Mouse (Mus musculus) limb, embryonic 12.5 days (tissue): ENCODE measurements at regions not wholly inside any gene's neighbourhood (a gene's known extent, or its start where the extent isn't known, plus 50 kb on each side); places are given as distances from the start of the nearest gene placed in this dataset.
"Not testable (repeated sequence)": the region's sequence is repeated elsewhere in the genome, so short reads cannot be mapped to it uniquely, and the experiment has no call there.

ENCODE experiments used
- ATAC-seq: fragments of 200-750 bp; cut with Nextera tagmentation; 2 replicates; pipeline ENCODE4 v1.8.0; 2017; ENCODE audit warnings: low read depth, moderate TSS enrichment; ENCODE audit not compliant: insufficient number of reproducible peaks, insufficient read depth, low FRiP score, low TSS enrichment
- H3K27ac ChIP-seq: fragments of 300-500 bp; sonication (generic); 2 replicates; pipeline ENCODE4 v1.5.1; 2016; ENCODE audit warnings: mild to moderate bottlenecking, moderate library complexity
- H3K27me3 ChIP-seq: fragments of 300-500 bp; sonication (generic); 2 replicates; pipeline ENCODE4 v1.6.1; 2016; ENCODE audit warnings: mild to moderate bottlenecking, moderate library complexity
- H3K36me3 ChIP-seq: fragments of 300-500 bp; sonication (generic); 2 replicates; pipeline ENCODE4 v1.6.1; 2016; ENCODE audit warnings: mild to moderate bottlenecking, moderate library complexity
- H3K4me1 ChIP-seq: fragments of 300-500 bp; sonication (generic); replicated peaks from 2 replicates; pipeline ENCODE4 v1.6.1; 2016
- H3K4me2 ChIP-seq: fragments of 300-500 bp; sonication (generic); 2 replicates; pipeline ENCODE4 v1.6.1; 2016; ENCODE audit warnings: mild to moderate bottlenecking, moderate library complexity
- H3K4me3 ChIP-seq: fragments of 300-500 bp; sonication (generic); replicated peaks from 2 replicates; pipeline ENCODE4 v1.5.1; 2016; ENCODE audit warnings: mild to moderate bottlenecking
- H3K9ac ChIP-seq: fragments of 300-500 bp; sonication (generic); replicated peaks from 2 replicates; pipeline ENCODE4 v1.6.1; 2016; ENCODE audit warnings: mild to moderate bottlenecking, moderate library complexity
- H3K9me3 ChIP-seq: fragments of 300-500 bp; sonication (generic); 2 replicates; pipeline ENCODE4 v1.6.1; 2016; ENCODE audit warnings: mild to moderate bottlenecking, moderate library complexity
- WGBS: fragments of 180-500 bp; shearing (Covaris S2); methylation state at CpG from one replicate; pipeline ENCODE4 v1.1.7; 2016; 5-methylcytosine and 5-hydroxymethylcytosine counted together

DNA sequence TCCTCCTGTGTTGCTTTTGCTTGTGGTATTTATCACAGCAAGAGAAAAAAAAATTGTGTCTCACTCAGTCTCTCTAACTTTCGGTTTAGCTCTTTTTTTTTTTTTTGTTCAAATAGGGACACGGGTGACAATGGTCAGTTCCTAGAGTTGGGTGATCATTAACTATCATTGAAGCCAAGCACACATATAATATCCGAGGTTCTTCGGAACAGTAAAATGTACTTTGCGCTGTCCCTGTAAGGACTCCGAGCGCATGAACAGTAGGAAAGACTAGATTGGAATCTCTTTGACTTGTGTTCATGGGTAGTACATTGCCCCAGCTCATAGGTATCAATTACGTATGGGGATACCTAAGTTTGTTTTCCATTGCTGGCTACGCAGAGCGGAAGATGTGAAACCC lies 479.7 kb upstream of the Slc35b3 start:
- no peak for ATAC-seq
- no peak overlapping the region for H3K9ac ChIP-seq
- no peak overlapping the region for H3K27ac ChIP-seq
- 93% methylated on average over 10 of the region's 10 CpGs for WGBS
- no peaks in the 10 kb centered on the region for H3K9me3 ChIP-seq
- H3K4me1 ChIP-seq: no peaks in the 10 kb centered on the region
- no peaks in the 10 kb centered on the region for H3K36me3 ChIP-seq
- H3K27me3 ChIP-seq: peaks cover 11% of the 10 kb centered on the region
- H3K4me3 ChIP-seq: no peak overlapping the region
- H3K4me2 ChIP-seq: no peak overlapping the region

DNA sequence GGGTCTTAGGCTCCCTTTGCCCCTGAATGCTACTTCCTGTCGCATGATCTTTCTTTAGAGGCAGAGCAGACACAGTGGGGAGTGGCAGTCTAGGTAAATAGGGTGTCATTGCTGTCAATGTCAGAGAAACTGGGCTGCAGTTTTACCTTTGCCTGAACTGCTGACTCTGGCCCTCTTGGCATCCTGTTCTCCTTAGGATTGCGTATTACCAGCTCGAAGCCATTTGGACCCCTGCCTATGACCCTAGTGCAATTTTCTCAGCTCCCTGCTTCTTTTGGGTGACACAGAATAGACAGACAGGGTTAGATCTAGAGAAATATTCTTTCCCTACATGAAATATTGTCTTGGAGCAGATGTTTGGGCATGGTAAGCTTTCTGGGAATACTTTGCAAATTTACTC lies 467.3 kb upstream of the Slc35b3 start:
- Histone ChIP-seq H3K27ac (no peak overlapping the region), H3K9me3 (no peaks in the 10 kb centered on the region), H3K36me3 (no peaks in the 10 kb centered on the region), H3K9ac (no peak overlapping the region), H3K4me2 (no peak overlapping the region), H3K27me3 (peaks cover 5% of the 10 kb centered on the region; the same call in 1 of the 2 replicates), H3K4me3 (no peak overlapping the region), H3K4me1 (no peaks in the 10 kb centered on the region)
- no peak for ATAC-seq
- WGBS: 79% methylated on average over 3 of the region's 3 CpGs

DNA sequence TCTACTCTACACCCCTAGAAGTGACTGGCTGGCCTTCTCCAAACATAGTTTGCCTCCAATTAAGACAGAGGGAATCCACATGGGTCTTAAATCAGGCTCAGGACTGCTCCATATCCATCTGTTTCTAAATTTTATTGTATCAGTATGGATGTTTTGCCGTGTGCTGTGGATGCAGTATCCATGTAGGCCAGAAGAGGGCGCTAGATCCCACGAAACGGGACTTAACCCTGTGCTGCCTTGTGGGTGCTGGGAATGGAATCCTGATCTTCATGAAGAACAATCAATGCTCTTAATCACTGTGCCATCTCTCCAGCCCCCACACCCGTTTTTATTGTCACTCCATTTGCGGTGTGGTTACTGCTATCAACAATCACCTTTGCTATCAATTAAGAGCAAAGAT lies 465.3 kb upstream of the Slc35b3 start:
- ATAC-seq: no peak
- Histone ChIP-seq H3K27me3 (no peaks in the 10 kb centered on the region), H3K4me2 (no peak overlapping the region), H3K36me3 (no peaks in the 10 kb centered on the region), H3K9me3 (no peaks in the 10 kb centered on the region), H3K9ac (no peak overlapping the region), H3K27ac (no peak overlapping the region), H3K4me3 (no peak overlapping the region), H3K4me1 (no peaks in the 10 kb centered on the region)
- 64% methylated on average over 6 of the region's 6 CpGs for WGBS

DNA sequence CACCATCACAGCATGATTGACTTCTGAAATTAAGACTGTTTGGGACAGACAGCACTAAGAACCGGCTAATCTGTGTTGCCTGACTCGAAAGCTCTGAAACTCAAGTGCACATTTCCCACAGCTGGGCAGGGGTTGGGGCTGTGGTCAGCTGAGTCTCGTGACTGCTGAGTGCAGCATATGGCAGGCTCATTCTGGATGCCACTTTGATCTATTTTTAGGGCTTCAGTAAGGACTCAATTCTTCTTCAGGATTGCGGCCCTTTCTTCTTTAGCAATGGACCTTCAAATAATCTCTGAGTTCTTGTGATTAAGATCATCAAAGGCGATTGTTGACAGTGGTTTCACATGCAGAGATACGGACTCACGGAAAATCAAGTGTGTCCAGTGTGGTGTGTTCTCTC lies 457.5 kb upstream of the Slc35b3 start:
- peaks cover 6% of the 10 kb centered on the region for H3K4me1 ChIP-seq
- no peaks in the 10 kb centered on the region for H3K36me3 ChIP-seq
- H3K4me2 ChIP-seq: no peak overlapping the region
- H3K4me3 ChIP-seq: no peak overlapping the region
- no peak overlapping the region for H3K27ac ChIP-seq
- 38% methylated on average over 7 of the region's 7 CpGs for WGBS
- ATAC-seq: no peak
- peaks cover 12% of the 10 kb centered on the region for H3K27me3 ChIP-seq
- no peaks in the 10 kb centered on the region for H3K9me3 ChIP-seq
- no peak overlapping the region for H3K9ac ChIP-seq

DNA sequence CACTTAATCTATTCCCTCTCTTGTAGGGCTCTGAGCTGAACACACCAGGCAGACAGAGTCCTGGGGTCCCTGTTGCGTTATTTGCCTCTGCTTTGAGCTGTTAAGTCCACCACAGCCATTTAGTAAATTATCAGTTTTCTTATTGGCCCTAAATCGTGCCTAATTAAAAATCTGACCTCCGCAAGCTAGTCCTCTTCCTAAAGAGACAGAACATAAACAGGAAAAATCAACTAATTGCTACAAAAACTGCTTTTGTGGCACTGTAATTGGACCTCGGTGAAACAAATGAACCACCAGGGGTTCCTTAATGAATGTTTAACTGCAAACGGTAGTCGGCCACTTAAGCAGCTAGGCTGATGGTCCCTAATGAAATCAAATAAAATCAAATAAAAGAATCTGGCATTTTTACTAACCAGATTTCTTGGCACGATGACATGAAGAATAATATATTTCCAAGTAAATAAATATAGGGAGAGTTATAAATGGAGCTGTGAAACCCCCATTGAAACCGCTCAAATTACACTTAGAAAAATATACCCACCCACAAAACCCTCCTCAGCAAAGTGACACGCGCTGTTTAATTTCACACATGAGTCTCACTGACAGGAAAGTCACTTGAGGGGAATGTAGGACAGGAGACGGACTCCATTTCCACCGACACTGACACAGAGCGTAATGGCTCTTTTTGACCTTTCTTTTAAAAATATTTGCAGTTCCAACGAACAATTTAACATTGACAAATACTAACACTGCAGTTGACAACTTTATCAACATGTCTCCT lies 451.0 kb upstream of the Slc35b3 start:
- Histone ChIP-seq H3K4me2 (no peak overlapping the region), H3K36me3 (no peaks in the 10 kb centered on the region), H3K27me3 (peaks cover 23% of the 10 kb centered on the region)

DNA sequence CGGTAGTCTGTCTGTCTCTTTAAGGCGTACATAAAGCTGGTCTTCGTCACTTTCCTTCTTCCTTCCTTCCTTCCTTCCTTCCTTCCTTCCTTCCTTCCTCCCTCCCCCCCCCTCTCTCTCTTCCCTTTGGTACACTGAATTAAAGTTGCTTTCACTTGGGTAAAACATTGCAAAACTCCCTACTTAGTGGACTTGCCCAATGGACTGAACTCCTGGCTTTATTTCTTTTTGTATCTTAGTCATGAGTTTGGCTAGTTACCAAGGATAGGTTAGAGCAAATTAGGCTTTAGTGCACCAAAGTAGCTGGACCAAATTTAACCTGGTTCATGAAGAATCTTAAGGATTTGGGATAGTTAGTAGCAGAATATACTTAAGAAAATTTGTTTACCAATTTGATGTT lies 431.9 kb upstream of the Slc35b3 start:
- Histone ChIP-seq H3K9ac (no peak overlapping the region), H3K4me3 (no peak overlapping the region), H3K27ac (no peak overlapping the region), H3K4me2 (no peak overlapping the region), H3K36me3 (no peaks in the 10 kb centered on the region), H3K4me1 (no peaks in the 10 kb centered on the region), H3K27me3 (no peaks in the 10 kb centered on the region), H3K9me3 (no peaks in the 10 kb centered on the region)
- no peak for ATAC-seq
- WGBS: 86% methylated on average over 3 of the region's 3 CpGs

More for the DNA sequence above, 451.0 kb upstream of the Slc35b3 start:
- H3K4me3 ChIP-seq: no peak overlapping the region
- no peak overlapping the region for H3K9ac ChIP-seq
- ATAC-seq: no peak; the same call in 1 of the 2 replicates
- 26% methylated on average over 14 of the region's 14 CpGs for WGBS
- no peaks in the 10 kb centered on the region for H3K4me1 ChIP-seq
- no peak overlapping the region for H3K27ac ChIP-seq
- no peaks in the 10 kb centered on the region for H3K9me3 ChIP-seq

DNA sequence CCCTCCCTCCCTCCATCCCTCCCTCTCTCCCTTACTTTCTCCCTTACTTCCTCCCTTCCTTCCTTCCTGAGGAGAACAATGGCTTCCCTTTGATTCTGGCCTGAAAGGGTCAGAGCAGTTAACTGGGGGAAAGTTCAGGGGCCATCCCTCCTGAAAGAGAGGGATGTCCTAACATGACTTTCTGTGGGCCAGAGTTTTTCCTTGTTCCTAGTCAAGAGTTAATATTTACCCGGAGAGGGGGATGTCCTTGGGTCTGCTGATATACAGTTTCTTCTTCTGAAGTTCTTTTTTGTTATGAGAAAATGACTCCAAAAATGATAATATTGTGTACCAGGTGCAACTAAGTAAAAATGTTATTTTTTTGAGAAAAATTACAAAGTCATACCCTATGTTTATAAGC lies 431.5 kb upstream of the Slc35b3 start:
- H3K27me3 ChIP-seq, H3K9me3 ChIP-seq, H3K27ac ChIP-seq, H3K4me3 ChIP-seq, H3K36me3 ChIP-seq, H3K4me2 ChIP-seq, H3K9ac ChIP-seq, H3K4me1 ChIP-seq, ATAC-seq: not testable (repeated sequence)
- WGBS: 97% methylated on average over 1 of the region's 1 CpGs

DNA sequence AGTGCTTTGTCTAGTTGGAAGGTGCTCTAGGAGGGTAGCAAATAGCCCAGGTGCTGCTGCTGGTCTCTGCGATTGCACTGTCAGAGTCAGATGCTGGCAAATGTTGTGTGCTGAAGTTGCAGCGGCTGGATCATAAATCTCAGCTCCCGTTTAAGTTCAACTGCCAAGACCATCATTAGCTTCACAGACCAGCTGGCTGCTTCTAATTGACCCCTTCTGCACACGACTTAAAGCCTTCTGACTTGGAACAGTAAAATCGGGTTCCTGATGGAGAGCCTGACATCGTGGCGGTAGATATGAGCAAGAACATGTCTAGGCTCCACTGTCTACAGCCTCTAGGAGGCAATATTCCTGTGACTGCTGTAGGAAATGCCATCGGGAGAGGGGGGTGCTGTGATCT lies 416.0 kb upstream of the Slc35b3 start:
- H3K4me3 ChIP-seq: no peak overlapping the region
- no peaks in the 10 kb centered on the region for H3K27me3 ChIP-seq
- peaks cover 9% of the 10 kb centered on the region for H3K4me1 ChIP-seq
- no peaks in the 10 kb centered on the region for H3K9me3 ChIP-seq
- H3K9ac ChIP-seq: no peak overlapping the region
- no peak overlapping the region for H3K27ac ChIP-seq
- 13% methylated on average over 8 of the region's 8 CpGs for WGBS
- H3K36me3 ChIP-seq: no peaks in the 10 kb centered on the region
- no peak for ATAC-seq
- H3K4me2 ChIP-seq: peak overlapping the region; percentile 39

DNA sequence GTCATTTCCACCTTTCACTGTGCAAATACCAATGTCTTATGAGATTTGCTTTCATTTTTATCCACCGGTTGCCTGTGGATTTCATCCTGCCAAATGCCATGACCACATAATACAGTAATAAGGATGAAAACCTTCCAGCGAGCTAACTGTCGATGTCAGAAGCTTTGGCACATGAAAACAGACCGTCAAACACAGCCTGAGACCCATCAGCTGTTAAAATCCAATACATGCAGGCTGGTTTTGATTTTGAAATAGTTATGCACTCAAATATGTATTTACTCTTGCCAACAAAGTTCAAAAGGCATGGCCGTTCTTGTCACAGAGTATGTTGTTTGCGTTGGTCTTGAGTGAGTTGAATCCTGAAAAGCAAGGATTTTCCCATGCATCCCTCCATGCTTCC lies 415.6 kb upstream of the Slc35b3 start:
- Histone ChIP-seq H3K4me2 (peak overlapping the region; percentile 39), H3K36me3 (no peaks in the 10 kb centered on the region), H3K9ac (no peak overlapping the region), H3K4me1 (peaks cover 9% of the 10 kb centered on the region), H3K27ac (no peak overlapping the region), H3K9me3 (no peaks in the 10 kb centered on the region), H3K4me3 (no peak overlapping the region), H3K27me3 (no peaks in the 10 kb centered on the region)
- 69% methylated on average over 6 of the region's 6 CpGs for WGBS
- ATAC-seq: no peak

DNA sequence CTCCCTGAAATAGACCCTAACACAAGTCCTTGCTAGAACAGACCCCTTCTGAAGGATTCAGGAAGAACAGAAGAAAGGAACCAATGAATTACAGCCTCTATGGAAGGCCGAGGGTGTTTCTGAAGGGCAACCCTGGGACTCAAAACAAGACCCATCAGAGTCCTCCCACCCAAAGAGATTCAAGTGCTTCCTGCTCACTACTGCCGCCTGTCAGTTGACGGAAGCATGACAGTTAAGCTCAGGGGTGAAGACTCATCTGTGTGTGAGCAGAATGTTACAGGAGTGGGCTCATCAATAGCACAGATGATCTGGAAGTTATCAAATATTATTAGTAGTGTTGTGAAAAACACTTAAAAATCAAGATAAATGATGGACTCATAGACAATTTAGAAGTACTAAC lies 411.9 kb upstream of the Slc35b3 start:
- no peak for ATAC-seq
- Histone ChIP-seq H3K27ac (no peak overlapping the region), H3K4me1 (peaks cover 26% of the 10 kb centered on the region), H3K9me3 (no peaks in the 10 kb centered on the region), H3K27me3 (no peaks in the 10 kb centered on the region), H3K9ac (no peak overlapping the region), H3K4me3 (no peak overlapping the region), H3K36me3 (no peaks in the 10 kb centered on the region), H3K4me2 (no peak overlapping the region)
- 75% methylated on average over 3 of the region's 3 CpGs for WGBS

DNA sequence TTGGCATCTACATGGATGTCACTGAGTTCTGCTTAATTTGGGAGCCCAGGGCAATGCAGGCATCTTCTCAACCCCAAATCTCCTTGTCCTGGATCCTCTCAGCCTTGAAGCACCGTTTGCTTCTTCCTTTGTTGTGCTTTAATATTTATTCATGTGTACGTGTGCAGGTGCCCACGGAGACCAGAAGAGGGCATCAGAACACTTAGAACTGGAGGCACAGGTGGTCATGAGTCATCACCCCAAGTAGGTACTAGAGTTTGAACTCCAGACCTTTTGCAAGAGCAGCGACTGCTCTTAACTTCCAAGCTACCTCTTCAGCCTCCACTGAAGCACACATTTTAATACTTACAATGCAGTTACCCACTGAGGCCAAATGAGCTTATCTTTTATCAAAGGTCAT lies 403.0 kb upstream of the Slc35b3 start:
- H3K27ac ChIP-seq: no peak overlapping the region
- no peaks in the 10 kb centered on the region for H3K9me3 ChIP-seq
- H3K27me3 ChIP-seq: no peaks in the 10 kb centered on the region
- no peak overlapping the region for H3K4me2 ChIP-seq
- H3K4me3 ChIP-seq: no peak overlapping the region
- no peaks in the 10 kb centered on the region for H3K36me3 ChIP-seq
- no peak overlapping the region for H3K9ac ChIP-seq
- WGBS: 63% methylated on average over 4 of the region's 4 CpGs
- H3K4me1 ChIP-seq: peaks cover 11% of the 10 kb centered on the region
- no peak for ATAC-seq

DNA sequence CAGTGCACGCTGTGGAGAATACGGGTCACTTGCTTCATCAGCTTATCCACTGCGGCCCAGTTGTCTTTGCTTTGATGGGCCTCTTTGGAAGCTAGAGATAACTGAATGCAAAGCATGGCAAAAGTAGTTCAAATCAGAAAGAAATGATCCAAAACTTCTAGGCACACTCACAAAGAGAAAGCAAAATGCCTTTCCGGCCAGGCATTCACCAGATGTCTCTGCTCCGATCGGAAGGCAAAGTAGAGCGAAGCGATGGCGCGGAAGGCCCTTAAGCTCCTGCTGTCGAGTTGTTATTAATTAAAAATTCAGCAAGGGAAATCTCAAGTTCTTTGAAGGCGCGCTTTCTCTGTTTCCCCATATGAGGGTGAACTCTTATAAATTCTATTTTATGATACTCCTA lies 401.9 kb upstream of the Slc35b3 start:
- no peak overlapping the region for H3K4me3 ChIP-seq
- 74% methylated on average over 13 of the region's 13 CpGs for WGBS
- no peaks in the 10 kb centered on the region for H3K9me3 ChIP-seq
- no peak overlapping the region for H3K27ac ChIP-seq
- no peak overlapping the region for H3K4me2 ChIP-seq
- H3K36me3 ChIP-seq: no peaks in the 10 kb centered on the region
- no peaks in the 10 kb centered on the region for H3K27me3 ChIP-seq
- ATAC-seq: no peak
- H3K4me1 ChIP-seq: peaks cover 11% of the 10 kb centered on the region
- H3K9ac ChIP-seq: no peak overlapping the region
